ENCODE assay signal across 28 mouse cellular contexts in the genomic region with DNA sequence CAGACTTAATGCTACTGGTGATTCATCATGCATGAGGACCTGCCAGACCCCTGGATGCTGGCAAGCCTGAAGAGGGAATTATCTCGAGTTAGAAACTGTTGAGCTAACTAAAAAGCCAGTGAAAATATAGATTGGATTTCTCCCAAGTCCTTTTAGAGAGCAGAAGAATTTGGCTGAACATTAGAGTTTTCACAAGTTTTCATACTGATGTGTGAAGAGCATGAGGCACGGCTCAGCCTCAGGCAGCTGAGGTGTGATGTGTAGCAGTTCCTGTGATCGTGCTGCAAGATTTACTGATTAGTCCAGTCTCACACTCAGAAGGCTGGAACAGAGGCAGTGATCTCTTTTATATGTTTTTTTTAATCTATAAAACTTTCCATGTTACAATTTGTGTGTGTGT. TPM values are rescaled to one million over a fixed set of nuclear protein-coding genes. Genes with fewer than 3 reads are reported as not detected.
DNase-seq lines count a peak whose midpoint lies in the region; ATAC-seq lines count a peak whose summit lies in the region.
"Had no signal": no experiment of that assay in that cellular context is flagged by ENCODE, and none has a peak within 500 bp of the region (broad histone marks: within the 10 kb centered on the region; RNA-seq: fewer than 3 reads in every experiment).

No protein-coding gene starts in this region.

- H3K4me2 ChIP-seq in forebrain, embryonic 15.5 days (replicated peaks): no peak overlapping the region
- no peak overlapping the region for H3K4me2 ChIP-seq in forebrain, embryonic 11.5 days (ENCODE audit: low read depth, low read length, severe bottlenecking)
- H3K4me2 ChIP-seq in hindbrain, embryonic 12.5 days (replicated peaks): no peak overlapping the region
- H3K4me2 ChIP-seq: embryonic facial prominence, embryonic 15.5 days; hindbrain, embryonic 13.5 days had no signal

- H3K9ac ChIP-seq in forebrain, embryonic 15.5 days (replicated peaks): no peak overlapping the region
- no peak overlapping the region for H3K9ac ChIP-seq in forebrain, embryonic 11.5 days (ENCODE audit: low read length)
- H3K9ac ChIP-seq in hindbrain, embryonic 12.5 days: no peak overlapping the region
- H3K9ac ChIP-seq: embryonic facial prominence, embryonic 15.5 days; hindbrain, embryonic 13.5 days had no signal

- H3K36me3 ChIP-seq in forebrain, embryonic 15.5 days: no peaks in the 10 kb centered on the region
- no peaks in the 10 kb centered on the region for H3K36me3 ChIP-seq in forebrain, embryonic 11.5 days (ENCODE audit: control insufficient read depth, insufficient read depth, low read length)
- H3K36me3 ChIP-seq in hindbrain, embryonic 12.5 days: no peaks in the 10 kb centered on the region
- H3K36me3 ChIP-seq: embryonic facial prominence, embryonic 15.5 days; heart, embryonic 10.5 days; hindbrain, embryonic 13.5 days had no signal

- 39% methylated on average over 3 of the region's 3 CpGs for WGBS in forebrain, embryonic 15.5 days
- WGBS in forebrain, embryonic 11.5 days: 84% methylated on average over 3 of the region's 3 CpGs
- WGBS in hindbrain, embryonic 12.5 days: 63% methylated on average over 3 of the region's 3 CpGs

- 0 out of 2 replicates have a peak, but pooled peaks cover 2% of the 10 kb centered on the region for H3K4me1 ChIP-seq in forebrain, embryonic 15.5 days
- H3K4me1 ChIP-seq in forebrain, embryonic 11.5 days (replicated peaks; ENCODE audit: control insufficient read depth, insufficient read depth, low read length): no peaks in the 10 kb centered on the region
- no peaks in the 10 kb centered on the region for H3K4me1 ChIP-seq in hindbrain, embryonic 12.5 days
- H3K4me1 ChIP-seq: hindbrain, embryonic 13.5 days had no signal

- no peaks in the 10 kb centered on the region for H3K27me3 ChIP-seq in forebrain, embryonic 15.5 days
- H3K27me3 ChIP-seq in forebrain, embryonic 11.5 days (ENCODE audit: control insufficient read depth, insufficient read depth, low read length): no peaks in the 10 kb centered on the region
- no peaks in the 10 kb centered on the region for H3K27me3 ChIP-seq in hindbrain, embryonic 12.5 days
- H3K27me3 ChIP-seq: CH12.LX; embryonic facial prominence, embryonic 15.5 days; hindbrain, embryonic 13.5 days; Patski had no signal

- H3K4me3 ChIP-seq in forebrain, embryonic 15.5 days: no peak overlapping the region
- no peak overlapping the region for H3K4me3 ChIP-seq in forebrain, embryonic 11.5 days (ENCODE audit: low read depth, low read length)
- H3K4me3 ChIP-seq in hindbrain, embryonic 12.5 days: no peak overlapping the region
- H3K4me3 ChIP-seq: embryonic facial prominence, embryonic 15.5 days; erythroblast, embryonic 14.5 days; gastrocnemius, adult 2 months; heart, embryonic 10.5 days; hindbrain, embryonic 13.5 days had no signal

- H3K9me3 ChIP-seq in forebrain, embryonic 15.5 days: no peaks in the 10 kb centered on the region
- no peaks in the 10 kb centered on the region for H3K9me3 ChIP-seq in forebrain, embryonic 11.5 days (ENCODE audit: control insufficient read depth, low read length)
- no peaks in the 10 kb centered on the region for H3K9me3 ChIP-seq in hindbrain, embryonic 12.5 days (replicated peaks)
- H3K9me3 ChIP-seq: embryonic facial prominence, embryonic 15.5 days; heart, embryonic 10.5 days; hindbrain, embryonic 13.5 days had no signal

- DNase-seq in forebrain, embryonic 11.5 days (ENCODE audit: low spot score): no peak
- DNase-seq in frontal cortex, adult 2 months (ENCODE audit: extremely low spot score in 1 of 2, low spot score in 1 of 2): peak; percentile 38 to 50
- no peak for DNase-seq in frontal cortex, postnatal 14 days (ENCODE audit: low spot score in 2 of 2)
- peak; percentile 35 for DNase-seq in right cerebral cortex, adult 18-20 months
- no peak for DNase-seq in right cerebral cortex, postnatal 4 days
- DNase-seq in brain, adult 2 months (ENCODE audit: low read depth, low spot score): peak; percentile 82
- DNase-seq: adrenal gland, adult 2 months; adrenal gland, postnatal 25 days; cerebellum, adult 11 months; cerebellum, adult 8-10 months; cerebellum, postnatal 14 days; embryo, embryonic 11 days; gastrocnemius, adult 2 months; gastrocnemius, postnatal 36 days; heart, adult 18-20 months; heart, postnatal 10 days; heart, postnatal 4 days; kidney, adult 11 months had no signal

- no peak overlapping the region for H3K27ac ChIP-seq in forebrain, embryonic 15.5 days (replicated peaks)
- no peak overlapping the region for H3K27ac ChIP-seq in forebrain, embryonic 11.5 days (ENCODE audit: low read depth, low read length)
- H3K27ac ChIP-seq in hindbrain, embryonic 12.5 days: no peak overlapping the region
- H3K27ac ChIP-seq: embryonic facial prominence, embryonic 15.5 days; gastrocnemius, adult 2 months; heart, embryonic 10.5 days; hindbrain, embryonic 13.5 days; hindbrain, postnatal 0 days had no signal

- 0 out of 2 replicates have a peak, but pooled peaks have one; percentile 53 for ATAC-seq in forebrain, embryonic 15.5 days (replicated peaks)
- no peak for ATAC-seq in forebrain, embryonic 11.5 days (replicated peaks; ENCODE audit: low FRiP score)
- ATAC-seq in hindbrain, embryonic 12.5 days (ENCODE audit: low FRiP score): no peak
- ATAC-seq: activated CD4-positive, CD25-positive, alpha-beta regulatory T cell, adult 4 months; hindbrain, postnatal 0 days; Patski had no signal

RNA-seq across cellular contexts. Expression of gene Ccdc80, which starts 11.8 kb away (rescaled TPM):
- polyA plus RNA-seq in forebrain, embryonic 15.5 days (2015; fragmentation: Nextera tagmentation; extraction: Ambion mirVana): 26.3 and 26.5 TPM in 2 replicates
- polyA plus RNA-seq in forebrain, embryonic 11.5 days (2014; fragmentation: Nextera tagmentation; extraction: Ambion mirVana): 18.6 and 20.7 TPM in 2 replicates
- 7.6 and 10.3 TPM in 2 replicates for polyA plus RNA-seq in frontal cortex, adult 2 months (2012; rRNA removed)
- polyA plus RNA-seq in hindbrain, embryonic 12.5 days (2016; fragmentation: Nextera tagmentation; extraction: Ambion mirVana): 28.3 and 35.3 TPM in 2 replicates

RNA-seq across cellular contexts. Expression of gene Slc35a5, which starts 53.5 kb away (rescaled TPM):
- polyA plus RNA-seq in forebrain, embryonic 15.5 days (2015; fragmentation: Nextera tagmentation; extraction: Ambion mirVana): 33.1 and 38.3 TPM in 2 replicates
- 14.9 and 20.6 TPM in 2 replicates for polyA plus RNA-seq in forebrain, embryonic 11.5 days (2014; fragmentation: Nextera tagmentation; extraction: Ambion mirVana)
- polyA plus RNA-seq in frontal cortex, adult 2 months (2012; rRNA removed): 24.5 and 28.2 TPM in 2 replicates
- 24.9 and 25.4 TPM in 2 replicates for polyA plus RNA-seq in hindbrain, embryonic 12.5 days (2016; fragmentation: Nextera tagmentation; extraction: Ambion mirVana)
- polyA plus RNA-seq: erythroblast, embryonic 14.5 days had no signal

RNA-seq across cellular contexts. Expression of gene Atg3, which starts 53.6 kb away (rescaled TPM):
- 52.3 and 54.0 TPM in 2 replicates for polyA plus RNA-seq in forebrain, embryonic 15.5 days (2015; fragmentation: Nextera tagmentation; extraction: Ambion mirVana)
- 38.6 and 41.3 TPM in 2 replicates for polyA plus RNA-seq in forebrain, embryonic 11.5 days (2014; fragmentation: Nextera tagmentation; extraction: Ambion mirVana)
- polyA plus RNA-seq in frontal cortex, adult 2 months (2012; rRNA removed): 34.4 and 39.3 TPM in 2 replicates
- polyA plus RNA-seq in hindbrain, embryonic 12.5 days (2016; fragmentation: Nextera tagmentation; extraction: Ambion mirVana): 42.3 and 44.6 TPM in 2 replicates

Comparison
In these comparisons a context has a peak if more than half of its experiments do, and no peak if none do; other contexts are left out.
1. DNase-seq: peak in frontal cortex, adult 2 months (2 of 2), right cerebral cortex, adult 18-20 months (single experiment) and brain, adult 2 months (single experiment); none in forebrain, embryonic 11.5 days (single experiment), frontal cortex, postnatal 14 days (0 of 2) and right cerebral cortex, postnatal 4 days (single experiment).